Mouse (Mus musculus): ENCODE results near the gene Ick.

GRCm38 (mm10) chr9:78124297-78124696 lies 15.3 kb downstream of the Ick start:
- TF ChIP-seq CTCF (IDR thresholded peaks at IDR 0.05; ENCODE audit: insufficient read depth, low read length) (no peak), POLR2A (IDR thresholded peaks at IDR 0.05; ENCODE audit: borderline replicate concordance, extremely low read depth, low read depth, low read length) (no peak)

All from lung, adult 2 months (tissue).